Mouse (Mus musculus) myocyte (in vitro differentiated cells): Measurements from ENCODE around the gene Stx7. TPM values are rescaled to one million over a fixed set of nuclear protein-coding genes. Genes with fewer than 3 reads are reported as not detected.

Experiments
- H3K27me3 ChIP-seq: one replicate; pipeline ENCODE4 v1.6.1; 2011; ENCODE audit not compliant: control insufficient read depth, insufficient read depth, insufficient read length
- H3K36me3 ChIP-seq: one replicate; pipeline ENCODE4 v1.6.1; 2011; ENCODE audit not compliant: control insufficient read depth, insufficient read depth
- H3K4me2 ChIP-seq: one replicate; pipeline ENCODE4 v1.6.1; 2011; ENCODE audit warnings: low read depth, control low read depth
- H3K4me3 ChIP-seq: one replicate; pipeline ENCODE4 v1.5.1; 2011; ENCODE audit warnings: mild to moderate bottlenecking, control low read depth, moderate library complexity
- H3K79me2 ChIP-seq: one replicate; pipeline ENCODE4 v1.6.1; 2011; ENCODE audit not compliant: control insufficient read depth, insufficient read depth
- H3ac ChIP-seq: one replicate; pipeline ENCODE4 v1.6.1; 2011; ENCODE audit not compliant: control insufficient read depth, insufficient read length
- CEBPB ChIP-seq: IDR thresholded peaks from 2 replicates; pipeline ENCODE4 v1.6.1; 2011; ENCODE audit warnings: mild to moderate bottlenecking, moderate library complexity; ENCODE audit not compliant: poor library complexity, insufficient read depth, severe bottlenecking
- E2F4 ChIP-seq: IDR thresholded peaks from one replicate; pipeline ENCODE4 v1.6.1; 2011; ENCODE audit warnings: mild to moderate bottlenecking, control low read depth, moderate library complexity; ENCODE audit not compliant: insufficient read depth
- MAX ChIP-seq: IDR thresholded peaks from one replicate; pipeline ENCODE4 v1.6.1; 2011; ENCODE audit warnings: low read depth, mild to moderate bottlenecking, control low read depth
- MYOD1 ChIP-seq, 3 experiments: IDR thresholded peaks; one replicate each; pipeline ENCODE4 v1.6.1; 2011; ENCODE audit warnings: control low read depth in 2 of 3, low read depth in 2 of 3, mild to moderate bottlenecking in 2 of 3, moderate library complexity in 1 of 3; ENCODE audit not compliant: insufficient read length in 2 of 3, control insufficient read depth in 1 of 3
- MYOG ChIP-seq, 3 experiments: IDR thresholded peaks; one replicate each; pipeline ENCODE4 v1.6.1; 2011; ENCODE audit warnings: control low read depth in 2 of 3, low read depth in 2 of 3, mild to moderate bottlenecking in 2 of 3; ENCODE audit not compliant: insufficient read length in 2 of 3, control insufficient read depth in 1 of 3, insufficient read depth in 1 of 3
- POLR2A ChIP-seq: IDR thresholded peaks from one replicate; pipeline ENCODE4 v1.6.1; 2011; ENCODE audit warnings: low read depth, mild to moderate bottlenecking, control low read depth, moderate library complexity; ENCODE audit not compliant: insufficient read length
- POLR2AphosphoS2 ChIP-seq: IDR thresholded peaks from one replicate; pipeline ENCODE4 v1.6.1; 2011; ENCODE audit warnings: low read depth, control low read depth; ENCODE audit not compliant: insufficient read length
- REST ChIP-seq: IDR thresholded peaks from one replicate; pipeline ENCODE4 v1.6.1; 2011; ENCODE audit warnings: mild to moderate bottlenecking, control low read depth, moderate library complexity; ENCODE audit not compliant: insufficient read depth, insufficient read length
- SRF ChIP-seq: IDR thresholded peaks from one replicate; pipeline ENCODE4 v1.6.1; 2011; ENCODE audit warnings: low read depth; ENCODE audit not compliant: control insufficient read depth, insufficient read length
- TCF12 ChIP-seq: IDR thresholded peaks from one replicate; pipeline ENCODE4 v1.6.1; 2011; ENCODE audit warnings: mild to moderate bottlenecking, control low read depth; ENCODE audit not compliant: poor library complexity, insufficient read depth, severe bottlenecking
- TCF3 ChIP-seq: IDR thresholded peaks from one replicate; pipeline ENCODE4 v1.6.1; 2011; ENCODE audit warnings: low read depth, control low read depth; ENCODE audit not compliant: insufficient read length
- USF1 ChIP-seq: IDR thresholded peaks from one replicate; pipeline ENCODE4 v1.6.1; 2011; ENCODE audit warnings: low read depth, mild to moderate bottlenecking, control low read depth, moderate library complexity
- polyA plus RNA-seq: library from polyadenylated mRNA; unstranded; fragments of >200 nt; fragmentation: generic; extraction: Trizol; gene quantifications from one replicate; pipeline ENCODE4 v1.2.1, GENCODE M21; 2012; ENCODE audit warnings: missing spikeins

Gene Stx7
- polyA plus RNA-seq, 1 experiment = 54.6 TPM

DNA sequence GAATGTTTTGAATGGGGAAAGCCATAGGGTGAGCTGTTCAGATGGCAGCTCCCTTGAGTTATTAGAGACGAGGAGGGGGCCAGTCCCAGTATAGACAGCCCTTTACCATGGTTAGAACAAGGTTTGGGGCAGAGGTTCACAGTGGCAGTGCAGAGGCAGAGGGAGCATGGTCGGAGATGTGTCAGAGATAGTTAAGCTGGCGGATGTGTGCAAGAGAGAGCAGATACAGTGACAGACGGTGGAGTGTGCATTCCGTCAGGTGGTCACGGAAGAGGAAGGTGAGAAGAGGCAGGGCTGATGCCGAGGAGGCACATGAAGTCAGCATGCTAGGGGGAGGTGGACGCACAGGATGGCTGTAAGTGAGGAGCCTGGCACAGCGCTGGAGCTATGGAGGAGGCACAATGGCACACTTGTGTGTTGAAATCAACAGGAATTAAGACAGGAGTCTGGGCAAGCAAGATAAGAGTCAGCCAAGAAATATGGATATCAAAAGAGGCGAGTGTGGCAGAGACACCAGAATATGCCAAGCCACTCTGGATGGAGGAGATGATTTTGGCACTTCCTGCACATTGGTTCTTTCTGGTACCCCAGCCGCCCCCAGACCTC is 19.0 kb downstream of the Stx7 start:
- Histone ChIP-seq H3K27me3 (no peaks in the 10 kb centered on the region), H3K79me2 (peaks cover 12% of the 10 kb centered on the region), H3K4me3 (no peak overlapping the region), H3ac (no peak overlapping the region), H3K36me3 (no peaks in the 10 kb centered on the region), H3K4me2 (no peak overlapping the region)
- TF ChIP-seq TCF3 (no peak), MAX (no peak), MYOG (IDR thresholded peaks at IDR 0.05; ENCODE audit: control insufficient read depth in 1 of 3, insufficient read depth in 1 of 3, insufficient read length in 2 of 3, low read depth in 2 of 3) (no peak), MYOD1 (IDR thresholded peaks at IDR 0.05; ENCODE audit: control insufficient read depth in 1 of 3, insufficient read length in 2 of 3, low read depth in 2 of 3) (no peak), USF1 (no peak), POLR2A (no peak)

DNA sequence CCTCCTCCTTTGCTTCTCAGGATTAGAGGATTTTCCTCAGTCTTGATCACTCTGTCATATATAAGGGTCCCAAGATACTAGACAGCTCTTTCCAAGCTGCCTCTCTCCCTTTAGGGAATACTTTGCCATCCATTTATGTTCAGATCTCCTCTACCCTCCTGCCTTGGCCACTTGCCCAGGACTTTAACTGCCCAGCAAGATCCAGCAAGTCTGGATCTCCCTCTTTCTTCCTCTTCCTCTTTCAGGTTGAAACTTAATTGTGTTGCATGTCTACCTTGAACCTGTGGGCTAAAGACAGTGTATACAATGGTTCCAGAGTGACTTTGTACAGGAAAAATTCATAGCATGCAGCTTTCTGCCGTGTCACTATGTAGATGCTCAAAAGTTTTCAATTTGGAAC is 19.8 kb downstream of the Stx7 start:
- no peak for TF ChIP-seq E2F4
- TF ChIP-seq TCF12 = no peak
- no peak for TF ChIP-seq MAX
- no peak for TF ChIP-seq MYOG (IDR thresholded peaks at IDR 0.05; ENCODE audit: control insufficient read depth in 1 of 3, insufficient read depth in 1 of 3, insufficient read length in 2 of 3, low read depth in 2 of 3)
- no peak for TF ChIP-seq TCF3
- no peak for TF ChIP-seq CEBPB
- TF ChIP-seq POLR2AphosphoS2 = no peak
- no peak for TF ChIP-seq POLR2A
- TF ChIP-seq USF1 = no peak
- TF ChIP-seq MYOD1 (IDR thresholded peaks at IDR 0.05; ENCODE audit: control insufficient read depth in 1 of 3, insufficient read length in 2 of 3, low read depth in 2 of 3) = no peak
- TF ChIP-seq SRF = no peak
- no peak for TF ChIP-seq REST
- Histone ChIP-seq H3K36me3 (no peaks in the 10 kb centered on the region), H3ac (no peak overlapping the region), H3K27me3 (no peaks in the 10 kb centered on the region), H3K4me2 (no peak overlapping the region), H3K4me3 (no peak overlapping the region), H3K79me2 (peaks cover 12% of the 10 kb centered on the region)

DNA sequence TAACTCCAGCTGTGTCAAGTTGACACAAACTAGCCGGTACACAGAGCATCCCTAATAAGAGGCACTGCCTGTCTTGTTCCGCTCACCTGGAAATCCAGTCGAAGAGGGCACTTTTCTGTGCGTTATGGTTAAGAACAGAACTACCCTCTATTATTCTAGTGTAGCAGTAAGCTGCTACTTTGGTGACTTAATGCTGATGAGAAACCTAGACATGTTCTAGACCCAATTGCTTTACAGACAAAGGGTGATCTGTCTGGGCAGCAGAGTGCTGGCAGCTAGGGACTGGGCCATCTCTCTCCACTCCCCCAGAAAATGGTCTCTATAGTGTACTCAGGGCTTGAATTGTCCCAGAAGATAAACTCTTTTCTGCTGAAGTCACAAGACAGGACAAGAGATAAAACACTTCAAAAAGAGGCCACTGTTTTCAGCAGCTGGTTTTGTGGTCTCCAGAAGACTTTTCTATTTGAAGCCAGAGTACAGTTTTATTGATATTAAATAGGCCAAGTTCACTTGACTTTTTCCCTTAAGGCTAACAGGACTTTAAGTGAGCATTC is 22.9 kb downstream of the Stx7 start:
- peaks cover 4% of the 10 kb centered on the region for H3K79me2 ChIP-seq
- no peaks in the 10 kb centered on the region for H3K36me3 ChIP-seq
- no peak overlapping the region for H3K4me2 ChIP-seq
- TF ChIP-seq E2F4 (no peak), MYOG (IDR thresholded peaks at IDR 0.05; ENCODE audit: control insufficient read depth in 1 of 3, insufficient read depth in 1 of 3, insufficient read length in 2 of 3, low read depth in 2 of 3) (no peak), TCF3 (no peak), MYOD1 (IDR thresholded peaks at IDR 0.05; ENCODE audit: control insufficient read depth in 1 of 3, insufficient read length in 2 of 3, low read depth in 2 of 3) (no peak), CEBPB (no peak), POLR2AphosphoS2 (no peak), SRF (no peak), USF1 (no peak), TCF12 (no peak), POLR2A (no peak), MAX (no peak), REST (no peak)
- no peak overlapping the region for H3K4me3 ChIP-seq
- H3K27me3 ChIP-seq = no peaks in the 10 kb centered on the region
- H3ac ChIP-seq = no peak overlapping the region

DNA sequence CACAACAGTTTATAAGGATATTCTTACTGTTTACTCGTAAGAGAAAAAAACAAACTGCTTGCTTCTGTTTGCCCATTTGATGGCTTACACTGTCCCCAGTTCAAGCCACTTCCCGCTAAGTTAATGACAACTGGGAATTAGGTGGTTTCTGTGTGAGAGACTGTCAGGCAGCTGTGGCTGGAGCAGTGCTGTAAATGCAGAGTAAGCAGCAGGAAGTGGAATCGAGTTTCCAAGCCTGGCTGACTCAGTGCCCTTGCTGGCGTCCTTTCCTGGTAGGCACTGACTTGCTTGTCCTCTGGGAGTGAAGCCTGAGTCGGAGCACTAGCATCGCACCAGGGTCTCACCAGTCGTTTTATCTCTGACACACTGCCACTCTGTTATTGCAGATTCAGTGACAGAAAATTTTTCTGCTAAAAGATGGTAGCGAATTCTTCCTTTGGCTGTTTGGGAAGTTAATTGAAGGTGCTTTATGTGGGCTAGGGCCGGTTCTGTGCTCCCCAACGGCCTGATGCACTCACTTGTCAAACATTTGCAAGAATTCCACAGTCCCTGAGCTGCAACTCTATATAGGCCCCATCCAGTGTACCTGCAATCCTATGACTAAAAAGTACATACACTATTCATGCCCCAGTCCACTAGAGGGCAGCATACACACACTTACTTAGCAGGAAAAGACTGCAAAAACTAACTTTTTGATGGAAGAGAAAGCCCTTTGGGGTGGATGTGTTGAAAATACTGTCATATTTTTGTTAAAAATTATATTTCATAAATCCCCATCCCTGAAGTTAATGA is 24.3 kb downstream of the Stx7 start:
- H3K4me2 ChIP-seq = peak overlapping the region; percentile 86
- peaks cover 2% of the 10 kb centered on the region for H3K36me3 ChIP-seq
- H3K4me3 ChIP-seq = no peak overlapping the region
- H3K79me2 ChIP-seq = no peaks in the 10 kb centered on the region
- TF ChIP-seq SRF = no peak
- peak; percentile 62 to 76 (median 75) for TF ChIP-seq MYOD1 (IDR thresholded peaks at IDR 0.05; ENCODE audit: control insufficient read depth in 1 of 3, insufficient read length in 2 of 3, low read depth in 2 of 3)
- TF ChIP-seq MYOG (IDR thresholded peaks at IDR 0.05; ENCODE audit: control insufficient read depth in 1 of 3, insufficient read depth in 1 of 3, insufficient read length in 2 of 3, low read depth in 2 of 3) = peak in 2 of 3 experiments; percentile 59 to 65
- no peak overlapping the region for H3ac ChIP-seq
- no peaks in the 10 kb centered on the region for H3K27me3 ChIP-seq
